In the genomic region with DNA sequence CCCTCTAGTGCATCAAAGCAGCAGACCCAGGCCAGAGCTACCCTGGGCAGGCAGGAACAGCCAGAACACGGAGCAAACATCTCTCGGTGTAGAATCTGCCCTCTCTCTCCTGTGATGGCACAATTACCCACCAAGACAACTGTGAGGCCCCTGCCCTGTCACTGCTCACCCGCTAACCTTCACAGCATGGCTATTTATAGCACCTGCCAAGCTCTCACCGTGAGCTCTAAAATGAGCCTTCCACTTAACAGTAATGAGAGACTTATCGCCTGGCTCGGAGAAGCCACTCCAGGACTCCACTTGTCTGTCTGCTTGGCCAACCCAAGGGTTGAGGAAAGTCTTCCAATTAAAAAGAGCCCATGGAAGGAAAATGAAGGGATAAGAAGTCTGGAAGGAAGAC, we compare ENCODE assay signal across 21 mouse cellular contexts. TPM values are rescaled to one million over a fixed set of nuclear protein-coding genes. Genes with fewer than 3 reads are reported as not detected.
"Had no signal": no experiment of that assay in that cellular context is flagged by ENCODE, and none has a peak within 500 bp of the region (broad histone marks: within the 10 kb centered on the region; RNA-seq: fewer than 3 reads in every experiment).

No protein-coding gene starts in this region.

- H3K27me3 ChIP-seq: limb, embryonic 13.5 days; midbrain, embryonic 12.5 days; neural tube, embryonic 13.5 days had no signal

- H3K4me3 ChIP-seq: limb, embryonic 13.5 days; midbrain, embryonic 12.5 days; neural tube, embryonic 13.5 days had no signal

- H3K27ac ChIP-seq: kidney, postnatal 0 days; limb, embryonic 13.5 days; liver, embryonic 14.5 days; neural tube, embryonic 13.5 days had no signal

- H3K9me3 ChIP-seq: limb, embryonic 13.5 days; midbrain, embryonic 12.5 days; neural tube, embryonic 13.5 days had no signal

- DNase-seq: kidney, adult 9 months; kidney, postnatal 36 days; left cerebral cortex, postnatal 4 days; lung, adult 18-20 months; right cerebral cortex, postnatal 14 days; thymus, adult 18-20 months; thymus, postnatal 14 days had no signal

- H3K4me1 ChIP-seq: limb, embryonic 13.5 days had no signal

- H3K9ac ChIP-seq: limb, embryonic 13.5 days; liver, embryonic 14.5 days; midbrain, embryonic 12.5 days; neural tube, embryonic 13.5 days had no signal

- H3K4me2 ChIP-seq: limb, embryonic 13.5 days; midbrain, embryonic 12.5 days; neural tube, embryonic 13.5 days had no signal

RNA-seq across cellular contexts. Expression of gene Grm2, which starts 7.3 kb away (rescaled TPM):
- total RNA-seq: liver, adult 2 months; megakaryocyte-erythroid progenitor cell, adult 5-6 weeks had no signal
- polyA plus RNA-seq: kidney, postnatal 0 days; limb, embryonic 13.5 days; liver, adult 2 months; liver, embryonic 14.5 days; lung, embryonic 16.5 days; spleen, adult 2 months had no signal

RNA-seq across cellular contexts. Expression of gene Iqcf6, which starts 36.8 kb away (rescaled TPM):
- total RNA-seq: layer of hippocampus, adult 18-20 months; layer of hippocampus, postnatal 14 days; left cerebral cortex, adult 18-20 months; left cerebral cortex, postnatal 10 days; left cerebral cortex, postnatal 4 days; liver, adult 2 months; megakaryocyte-erythroid progenitor cell, adult 5-6 weeks had no signal
- polyA plus RNA-seq: kidney, postnatal 0 days; limb, embryonic 13.5 days; liver, adult 2 months; liver, embryonic 14.5 days; lung, embryonic 16.5 days; midbrain, embryonic 12.5 days; neural tube, embryonic 13.5 days; spleen, adult 2 months; stomach, embryonic 16.5 days had no signal
